Mouse (Mus musculus) forebrain, embryonic 16.5 days (tissue): ENCODE results near the gene Mfsd7a. TPM values are rescaled to one million over a fixed set of nuclear protein-coding genes. Genes with fewer than 3 reads are reported as not detected.

Experiments
- ATAC-seq: fragments of 200-750 bp; cut with Nextera tagmentation; 2 replicates; pipeline ENCODE4 v1.8.0; 2017; ENCODE audit warnings: mild to moderate bottlenecking, moderate library complexity
- H3K27ac ChIP-seq: fragments of 300-500 bp; sonication (generic); 2 replicates; pipeline ENCODE4 v1.5.1; 2014; ENCODE audit warnings: low read length, control low read depth
- H3K27me3 ChIP-seq: fragments of 300-500 bp; sonication (generic); replicated peaks from 2 replicates; pipeline ENCODE4 v1.6.1; 2014; ENCODE audit warnings: low read length; ENCODE audit not compliant: control insufficient read depth, insufficient read depth
- H3K36me3 ChIP-seq: fragments of 300-500 bp; sonication (generic); 2 replicates; pipeline ENCODE4 v1.6.1; 2014; ENCODE audit not compliant: control insufficient read depth, insufficient read depth
- H3K4me1 ChIP-seq: fragments of 300-500 bp; sonication (generic); replicated peaks from 2 replicates; pipeline ENCODE4 v1.6.1; 2014; ENCODE audit warnings: low read length; ENCODE audit not compliant: control insufficient read depth, insufficient read depth
- H3K4me2 ChIP-seq: fragments of 300-500 bp; sonication (generic); 2 replicates; pipeline ENCODE4 v1.6.1; 2014; ENCODE audit warnings: mild to moderate bottlenecking, low read length, control low read depth
- H3K4me3 ChIP-seq: fragments of 300-500 bp; sonication (generic); replicated peaks from 2 replicates; pipeline ENCODE4 v1.5.1; 2014; ENCODE audit warnings: mild to moderate bottlenecking, low read length, control low read depth
- H3K9ac ChIP-seq: fragments of 300-500 bp; sonication (generic); replicated peaks from 2 replicates; pipeline ENCODE4 v1.6.1; 2014; ENCODE audit warnings: low read depth, low read length, control low read depth
- H3K9me3 ChIP-seq: fragments of 300-500 bp; sonication (generic); 2 replicates; pipeline ENCODE4 v1.6.1; 2016; ENCODE audit warnings: low read length; ENCODE audit not compliant: control insufficient read depth
- WGBS: fragments of 180-500 bp; shearing (Covaris S2); extraction: QIAGEN DNeasy Blood & Tissue Kit; methylation state at CpG from one replicate; pipeline ENCODE4 v1.1.7; 2014; 5-methylcytosine and 5-hydroxymethylcytosine counted together
- polyA plus RNA-seq: library from polyadenylated mRNA; unstranded; fragments of >200 nt; fragmentation: Nextera tagmentation; extraction: Ambion mirVana; gene quantifications from 2 replicates; pipeline ENCODE4 v1.2.1, GENCODE M21; 2015

Gene Mfsd7a
- polyA plus RNA-seq, 1 experiment from 2014 or later: 0.08 TPM

DNA sequence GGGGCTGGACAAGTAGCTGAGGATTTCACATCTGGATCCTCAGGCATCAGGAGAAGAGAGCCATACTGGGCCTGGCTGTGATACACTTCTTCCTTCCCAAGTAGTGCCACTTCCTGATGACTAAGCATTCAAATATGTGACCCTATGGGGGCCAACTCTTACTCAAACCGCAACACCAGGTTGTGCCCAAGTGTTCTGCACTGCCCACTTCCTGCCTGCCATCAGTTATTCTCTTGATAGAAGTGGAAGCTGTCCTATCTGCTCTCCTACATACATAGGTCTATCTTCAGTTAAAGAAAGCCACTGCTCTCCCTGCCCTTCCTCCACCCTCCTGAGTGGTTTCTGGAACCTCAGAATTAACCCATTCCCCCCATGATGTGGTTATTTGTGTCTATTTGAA, 43.2 kb downstream of the Mfsd7a start:
- H3K9me3 ChIP-seq: no peaks in the 10 kb centered on the region
- no peak overlapping the region for H3K27ac ChIP-seq
- no peaks in the 10 kb centered on the region for H3K36me3 ChIP-seq
- no peak overlapping the region for H3K4me2 ChIP-seq
- no peaks in the 10 kb centered on the region for H3K27me3 ChIP-seq
- no peak overlapping the region for H3K9ac ChIP-seq
- 64% methylated on average over 1 of the region's 1 CpGs for WGBS
- H3K4me1 ChIP-seq: no peaks in the 10 kb centered on the region
- no peak for ATAC-seq
- H3K4me3 ChIP-seq: no peak overlapping the region

DNA sequence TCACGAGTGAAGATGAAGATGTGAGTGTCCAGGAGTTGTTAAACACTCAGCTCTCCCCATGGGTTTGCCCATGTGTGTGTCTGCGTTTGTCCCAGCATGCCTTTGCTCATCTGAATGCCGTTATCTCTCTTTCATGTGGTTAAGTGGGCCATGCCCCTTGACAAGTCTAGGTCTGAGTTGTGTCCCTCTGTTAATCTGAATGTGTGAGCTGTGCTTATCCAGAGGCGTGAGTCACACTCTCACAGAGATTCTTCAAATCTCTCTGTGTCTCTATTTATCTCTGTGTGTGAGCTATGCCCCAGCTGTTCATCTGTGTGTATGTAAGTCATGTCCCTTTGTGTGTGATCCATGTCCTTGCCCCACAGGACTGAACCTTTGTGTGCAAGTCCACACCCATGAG, 45.2 kb downstream of the Mfsd7a start:
- 78% methylated on average over 4 of the region's 4 CpGs for WGBS
- H3K27ac ChIP-seq: no peak overlapping the region

More for the DNA sequence above, 45.2 kb downstream of the Mfsd7a start:
- H3K9me3 ChIP-seq: no peaks in the 10 kb centered on the region
- no peak overlapping the region for H3K4me2 ChIP-seq
- no peak for ATAC-seq
- no peak overlapping the region for H3K9ac ChIP-seq
- H3K4me3 ChIP-seq: no peak overlapping the region
- H3K4me1 ChIP-seq: no peaks in the 10 kb centered on the region
- no peaks in the 10 kb centered on the region for H3K27me3 ChIP-seq
- no peaks in the 10 kb centered on the region for H3K36me3 ChIP-seq

Other genes starting within 250 kb of the Mfsd7a start
- gene Dr1, start 180.0 kb downstream of the Mfsd7a start, polyA plus RNA-seq: 44.3 and 52.8 TPM in 2 replicates
- 6.8 and 7.5 TPM in 2 replicates for gene Pigg, start 136.3 kb downstream of the Mfsd7a start, polyA plus RNA-seq
- 1.2 and 1.4 TPM in 2 replicates for gene Gm42517, start 81.0 kb downstream of the Mfsd7a start, polyA plus RNA-seq
- 0.20 TPM in 1 of 2 replicates, not detected in the other for gene Pde6b, start 60.5 kb downstream of the Mfsd7a start, polyA plus RNA-seq
- gene Atp5k, start 14.4 kb downstream of the Mfsd7a start, polyA plus RNA-seq: 296 and 299 TPM in 2 replicates
- gene Pcgf3, start 12.3 kb upstream of the Mfsd7a start, polyA plus RNA-seq: 35.6 and 40.1 TPM in 2 replicates
- 108 and 112 TPM in 2 replicates for gene Cplx1, start 101.1 kb upstream of the Mfsd7a start, polyA plus RNA-seq
- gene Gak, start 180.9 kb upstream of the Mfsd7a start, polyA plus RNA-seq: 58.2 and 60.3 TPM in 2 replicates
- 24.9 and 25.7 TPM in 2 replicates for gene Tmem175, start 180.9 kb upstream of the Mfsd7a start, polyA plus RNA-seq
- 9.6 and 13.2 TPM in 2 replicates for gene Idua, start 211.4 kb upstream of the Mfsd7a start, polyA plus RNA-seq
- 26.5 and 31.9 TPM in 2 replicates for gene Dgkq, start 220.8 kb upstream of the Mfsd7a start, polyA plus RNA-seq
- 2.3 and 2.4 TPM in 2 replicates for gene Slc26a1, start 226.7 kb upstream of the Mfsd7a start, polyA plus RNA-seq
- gene Fgfrl1, start 243.5 kb upstream of the Mfsd7a start, polyA plus RNA-seq: 5.8 and 7.0 TPM in 2 replicates